Mouse (Mus musculus): ENCODE data around the gene Pigx.

GRCm38 (mm10) chr16:32102295-32102694 is 2.8 kb upstream of the Pigx start:
- TF ChIP-seq POLR2A (IDR thresholded peaks at IDR 0.05; ENCODE audit: extremely low read depth, insufficient read depth, low read length) = no peak
- no peak for TF ChIP-seq CTCF (IDR thresholded peaks at IDR 0.05; ENCODE audit: low read depth, low read length)
